Mouse (Mus musculus) spleen, adult 2 months (tissue): Measurements from ENCODE around the gene Sema6c. TPM values are rescaled to one million over a fixed set of nuclear protein-coding genes. Genes with fewer than 3 reads are reported as not detected.
"Not testable (repeated sequence)": the region's sequence is repeated elsewhere in the genome, so short reads cannot be mapped to it uniquely, and the experiment has no call there.

ENCODE experiments used
- DNase-seq, 2 experiments: peaks; one replicate each; pipeline versions ENCODE4 v3.0.0 to v3.0.0-alpha.2; 2012 to 2021; ENCODE audit warnings: low spot score in 2 of 2, low read depth in 1 of 2
- H3K27ac ChIP-seq: fragments of 200-500 bp; 2 replicates; pipeline ENCODE4 v1.5.1; 2012; ENCODE audit warnings: low read length, inconsistent platforms; ENCODE audit not compliant: insufficient read depth
- H3K27me3 ChIP-seq: fragments of 200-500 bp; 2 replicates; pipeline ENCODE4 v1.6.1; 2012; ENCODE audit warnings: mild to moderate bottlenecking, moderate library complexity, low read length, inconsistent platforms; ENCODE audit not compliant: control insufficient read depth, insufficient read depth
- H3K36me3 ChIP-seq: fragments of 200-500 bp; 2 replicates; pipeline ENCODE4 v1.6.1; 2012; ENCODE audit warnings: mild to moderate bottlenecking, low read length, inconsistent platforms; ENCODE audit not compliant: control insufficient read depth, insufficient read depth
- H3K4me1 ChIP-seq: fragments of 200-500 bp; 2 replicates; pipeline ENCODE4 v1.6.1; 2011; ENCODE audit warnings: inconsistent platforms; ENCODE audit not compliant: control insufficient read depth, insufficient read depth, insufficient read length
- H3K4me3 ChIP-seq: fragments of 200-500 bp; 2 replicates; pipeline ENCODE4 v1.5.1; 2011; ENCODE audit warnings: mild to moderate bottlenecking, inconsistent platforms; ENCODE audit not compliant: insufficient read depth, insufficient read length; ENCODE audit errors: extremely low read depth
- CTCF ChIP-seq: fragments of 200-500 bp; IDR thresholded peaks from 2 replicates; pipeline ENCODE4 v1.5.1; 2011; ENCODE audit warnings: mild to moderate bottlenecking, inconsistent platforms; ENCODE audit not compliant: insufficient read depth, insufficient read length, insufficient replicate concordance; ENCODE audit errors: extremely low read depth
- POLR2A ChIP-seq: fragments of 200-500 bp; IDR thresholded peaks from 2 replicates; pipeline ENCODE4 v1.6.1; 2011; ENCODE audit warnings: low read depth, low read length, inconsistent platforms
- WGBS: fragments of 180-500 bp; shearing (Covaris S2); methylation state at CpG from one replicate; pipeline ENCODE4 v1.1.7; 2018; 5-methylcytosine and 5-hydroxymethylcytosine counted together
- polyA plus RNA-seq: library from polyadenylated mRNA; depleted of rRNA; stranded (reverse); fragments of >200 nt; gene quantifications from 2 replicates; pipeline ENCODE4 v1.2.3, GENCODE M21; 2012

Gene Sema6c
- polyA plus RNA-seq, 1 experiment = 2.2 TPM

DNA sequence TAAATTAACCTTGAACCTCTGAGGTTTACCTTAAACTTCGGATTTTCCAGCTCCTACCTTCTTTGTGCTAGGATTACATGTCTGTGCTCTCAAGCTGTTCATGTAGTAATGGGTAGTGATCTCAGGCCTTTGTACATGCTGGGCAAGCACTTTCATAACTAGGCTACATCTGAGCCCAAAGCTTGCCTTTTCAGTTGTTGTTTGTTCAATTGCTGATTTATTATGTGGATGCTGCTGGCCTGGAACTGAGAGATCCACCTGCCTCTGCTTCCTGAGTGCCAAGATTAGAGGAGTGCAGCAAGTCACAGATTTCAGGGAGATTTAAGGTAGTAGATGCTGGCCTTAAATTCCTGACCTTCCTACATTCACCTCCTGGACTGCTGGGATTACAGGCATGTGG, 38.8 kb downstream of the Sema6c start:
- H3K27me3 ChIP-seq = no peaks in the 10 kb centered on the region
- no peaks in the 10 kb centered on the region for H3K4me1 ChIP-seq
- H3K4me3 ChIP-seq = no peak overlapping the region
- 92% methylated on average over 1 of the region's 1 CpGs for WGBS
- no peak overlapping the region for H3K27ac ChIP-seq
- TF ChIP-seq POLR2A (no peak), CTCF (no peak)
- no peak for DNase-seq
- H3K36me3 ChIP-seq = peaks cover 53% of the 10 kb centered on the region

DNA sequence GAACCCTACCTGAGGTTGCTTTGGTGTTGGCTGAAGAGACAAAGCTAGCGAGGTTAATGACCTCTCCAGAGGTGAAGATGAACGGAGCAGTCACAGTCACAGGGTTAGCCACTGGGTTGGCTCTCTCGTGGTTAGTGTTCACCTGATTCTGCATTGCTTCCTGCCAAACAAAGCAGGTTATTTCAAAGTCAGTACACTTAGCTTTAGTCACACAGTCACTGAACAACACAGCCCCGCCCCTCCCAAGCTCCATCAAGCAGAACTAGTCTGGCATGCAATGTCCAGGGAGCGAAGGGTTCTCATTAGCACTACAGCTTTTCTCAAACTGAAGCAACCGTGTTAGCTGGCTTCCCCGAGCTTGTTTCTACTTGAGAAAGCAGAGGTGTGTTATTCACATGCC, 39.9 kb downstream of the Sema6c start:
- Histone ChIP-seq H3K36me3 (peaks cover 53% of the 10 kb centered on the region), H3K27ac (no peak overlapping the region), H3K27me3 (no peaks in the 10 kb centered on the region), H3K4me1 (no peaks in the 10 kb centered on the region), H3K4me3 (no peak overlapping the region)
- no peak for TF ChIP-seq CTCF
- TF ChIP-seq POLR2A = no peak
- DNase-seq = no peak
- WGBS = 84% methylated on average over 7 of the region's 7 CpGs

- TF ChIP-seq POLR2A (no peak), CTCF (no peak)
- no peak for DNase-seq
- Histone ChIP-seq H3K36me3 (peaks cover 55% of the 10 kb centered on the region), H3K27ac (no peak overlapping the region), H3K27me3 (no peaks in the 10 kb centered on the region), H3K4me1 (no peaks in the 10 kb centered on the region), H3K4me3 (no peak overlapping the region)
- WGBS = 97% methylated on average over 2 of the region's 2 CpGs
Measured at GRCm38 (mm10) chr3:95200562-95200961, 40.3 kb downstream of the Sema6c start.

GRCm38 (mm10) chr3:95203880-95204279, 43.6 kb downstream of the Sema6c start:
- Histone ChIP-seq H3K36me3 (peaks cover 49% of the 10 kb centered on the region), H3K4me1 (no peaks in the 10 kb centered on the region), H3K27me3 (no peaks in the 10 kb centered on the region), H3K27ac (no peak overlapping the region), H3K4me3 (no peak overlapping the region)
- DNase-seq = no peak
- 95% methylated on average over 6 of the region's 6 CpGs for WGBS
- TF ChIP-seq CTCF (no peak), POLR2A (no peak)

DNA sequence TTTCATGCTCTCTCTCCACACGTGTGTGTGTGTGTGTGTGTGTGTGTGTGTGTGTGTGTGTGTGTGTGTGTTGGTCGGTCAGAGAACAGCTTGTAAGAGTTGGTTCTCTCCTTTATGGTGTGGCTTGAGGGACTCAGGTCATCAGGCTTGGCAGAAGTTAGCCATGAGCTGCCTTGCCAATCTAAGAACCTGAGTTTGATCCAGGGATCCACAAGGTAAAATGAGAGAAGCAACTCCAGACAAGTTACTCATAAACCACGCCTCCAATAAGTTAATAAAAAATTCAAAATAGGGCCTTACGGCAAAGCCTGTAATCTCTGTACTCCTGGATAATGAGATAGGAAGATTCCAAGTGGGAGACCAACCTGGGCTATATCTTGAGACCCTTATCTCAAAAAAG, 48.0 kb downstream of the Sema6c start:
- WGBS = 79% methylated on average over 4 of the region's 4 CpGs
- Histone ChIP-seq H3K27me3 (no peaks in the 10 kb centered on the region), H3K27ac (no peak overlapping the region), H3K4me1 (no peaks in the 10 kb centered on the region), H3K4me3 (no peak overlapping the region), H3K36me3 (peaks cover 33% of the 10 kb centered on the region)
- no peak for DNase-seq
- TF ChIP-seq CTCF (no peak), POLR2A (no peak)

GRCm38 (mm10) chr3:95210585-95210984, 50.3 kb downstream of the Sema6c start:
- TF ChIP-seq CTCF (no peak), POLR2A (no peak)
- Histone ChIP-seq H3K27me3 (no peaks in the 10 kb centered on the region), H3K4me3 (no peak overlapping the region), H3K4me1 (no peaks in the 10 kb centered on the region), H3K36me3 (peaks cover 27% of the 10 kb centered on the region), H3K27ac (no peak overlapping the region)
- DNase-seq = no peak
- WGBS = 87% methylated on average over 2 of the region's 2 CpGs

DNA sequence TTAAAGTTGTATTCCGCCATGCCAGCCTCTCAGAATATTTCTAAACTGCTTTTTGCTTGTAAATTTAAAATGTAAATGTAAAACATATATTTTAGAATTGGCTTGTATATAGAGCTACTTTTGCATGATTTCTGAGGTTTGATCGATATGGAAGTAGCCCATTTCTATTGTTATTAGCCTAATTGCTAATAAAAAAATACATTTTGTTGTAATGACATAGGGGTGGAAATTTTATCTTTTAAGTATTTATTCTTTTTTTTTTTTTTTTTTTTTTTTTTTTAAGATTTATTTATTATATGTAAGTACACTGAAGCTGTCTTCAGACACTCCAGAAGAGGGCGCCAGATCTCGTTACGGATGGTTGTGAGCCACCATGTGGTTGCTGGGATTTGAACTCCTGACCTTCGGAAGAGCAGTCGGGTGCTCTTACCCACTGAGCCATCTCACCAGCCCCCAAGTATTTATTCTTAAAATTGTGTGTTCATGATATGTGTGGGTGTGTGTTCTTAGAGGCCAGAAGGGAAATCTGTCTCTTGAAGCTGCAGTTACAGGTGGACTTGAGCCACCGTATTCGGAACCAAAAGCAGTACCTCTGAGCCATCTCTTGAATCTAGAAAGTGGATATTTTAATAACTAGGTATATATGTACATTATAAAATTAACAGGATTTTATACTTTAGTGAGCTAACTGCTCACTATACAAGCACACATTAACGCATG, 52.8 kb downstream of the Sema6c start:
- not testable (repeated sequence) for H3K4me3 ChIP-seq, H3K27ac ChIP-seq, DNase-seq, H3K27me3 ChIP-seq, H3K4me1 ChIP-seq
- 86% methylated on average over 10 of the region's 10 CpGs for WGBS
- H3K36me3 ChIP-seq = peaks cover 15% of the 10 kb centered on the region
